Mouse (Mus musculus) spleen, adult 2 months (tissue): ENCODE results near the gene Alpk3. TPM values are rescaled to one million over a fixed set of nuclear protein-coding genes. Genes with fewer than 3 reads are reported as not detected.
A peak's percentile ranks its signal among the peaks of the same experiment; 100 is the strongest.

ENCODE experiments used
- DNase-seq, 2 experiments: peaks; one replicate each; pipeline versions ENCODE4 v3.0.0 to v3.0.0-alpha.2; 2012 to 2021; ENCODE audit warnings: low spot score in 2 of 2, low read depth in 1 of 2
- H3K27ac ChIP-seq: fragments of 200-500 bp; 2 replicates; pipeline ENCODE4 v1.5.1; 2012; ENCODE audit warnings: low read length, inconsistent platforms; ENCODE audit not compliant: insufficient read depth
- H3K27me3 ChIP-seq: fragments of 200-500 bp; 2 replicates; pipeline ENCODE4 v1.6.1; 2012; ENCODE audit warnings: mild to moderate bottlenecking, moderate library complexity, low read length, inconsistent platforms; ENCODE audit not compliant: control insufficient read depth, insufficient read depth
- H3K36me3 ChIP-seq: fragments of 200-500 bp; 2 replicates; pipeline ENCODE4 v1.6.1; 2012; ENCODE audit warnings: mild to moderate bottlenecking, low read length, inconsistent platforms; ENCODE audit not compliant: control insufficient read depth, insufficient read depth
- H3K4me1 ChIP-seq: fragments of 200-500 bp; 2 replicates; pipeline ENCODE4 v1.6.1; 2011; ENCODE audit warnings: inconsistent platforms; ENCODE audit not compliant: control insufficient read depth, insufficient read depth, insufficient read length
- H3K4me3 ChIP-seq: fragments of 200-500 bp; 2 replicates; pipeline ENCODE4 v1.5.1; 2011; ENCODE audit warnings: mild to moderate bottlenecking, inconsistent platforms; ENCODE audit not compliant: insufficient read depth, insufficient read length; ENCODE audit errors: extremely low read depth
- CTCF ChIP-seq: fragments of 200-500 bp; IDR thresholded peaks from 2 replicates; pipeline ENCODE4 v1.5.1; 2011; ENCODE audit warnings: mild to moderate bottlenecking, inconsistent platforms; ENCODE audit not compliant: insufficient read depth, insufficient read length, insufficient replicate concordance; ENCODE audit errors: extremely low read depth
- POLR2A ChIP-seq: fragments of 200-500 bp; IDR thresholded peaks from 2 replicates; pipeline ENCODE4 v1.6.1; 2011; ENCODE audit warnings: low read depth, low read length, inconsistent platforms
- WGBS: fragments of 180-500 bp; shearing (Covaris S2); methylation state at CpG from one replicate; pipeline ENCODE4 v1.1.7; 2018; 5-methylcytosine and 5-hydroxymethylcytosine counted together
- polyA plus RNA-seq: library from polyadenylated mRNA; depleted of rRNA; stranded (reverse); fragments of >200 nt; gene quantifications from 2 replicates; pipeline ENCODE4 v1.2.3, GENCODE M21; 2012

Alpk3 gene
- polyA plus RNA-seq, 1 experiment = 0.12 TPM

GRCm38 (mm10) chr7:81074546-81074945 lies 17.1 kb downstream of the Alpk3 start:
- WGBS = 23% methylated on average over 9 of the region's 9 CpGs

GRCm38 (mm10) chr7:81075299-81075698 lies 17.9 kb downstream of the Alpk3 start:
- H3K27ac ChIP-seq = peak overlapping the region; percentile 54; the same call in 1 of the 2 replicates
- WGBS = 10% methylated on average over 7 of the region's 7 CpGs
- peaks cover 9% of the 10 kb centered on the region; the same call in 1 of the 2 replicates for H3K4me1 ChIP-seq
- TF ChIP-seq CTCF (no peak), POLR2A (no peak)
- H3K27me3 ChIP-seq = no peaks in the 10 kb centered on the region
- peak in 1 of 2 experiments; percentile 20 for DNase-seq
- H3K36me3 ChIP-seq = no peaks in the 10 kb centered on the region
- no peak overlapping the region for H3K4me3 ChIP-seq

More at GRCm38 (mm10) chr7:81074546-81074945, 17.1 kb downstream of the Alpk3 start:
- H3K27me3 ChIP-seq = no peaks in the 10 kb centered on the region
- TF ChIP-seq POLR2A (no peak), CTCF (no peak)
- no peaks in the 10 kb centered on the region for H3K36me3 ChIP-seq
- DNase-seq = no peak
- H3K27ac ChIP-seq = peak overlapping the region; percentile 10; the same call in 1 of the 2 replicates
- H3K4me3 ChIP-seq = no peak overlapping the region
- peaks cover 9% of the 10 kb centered on the region; the same call in 1 of the 2 replicates for H3K4me1 ChIP-seq

- Histone ChIP-seq H3K4me1 (peaks cover 9% of the 10 kb centered on the region; the same call in 1 of the 2 replicates), H3K36me3 (no peaks in the 10 kb centered on the region), H3K4me3 (no peak overlapping the region), H3K27ac (peak overlapping the region; percentile 54; the same call in 1 of the 2 replicates), H3K27me3 (no peaks in the 10 kb centered on the region)
- TF ChIP-seq POLR2A = no peak
- no peak for TF ChIP-seq CTCF
- no peak for DNase-seq
- 76% methylated on average over 5 of the region's 5 CpGs for WGBS
Observed at GRCm38 (mm10) chr7:81075732-81076131, 18.3 kb downstream of the Alpk3 start.

- Histone ChIP-seq H3K36me3 (no peaks in the 10 kb centered on the region), H3K27me3 (no peaks in the 10 kb centered on the region), H3K27ac (no peak overlapping the region), H3K4me3 (no peak overlapping the region), H3K4me1 (peaks cover 9% of the 10 kb centered on the region; the same call in 1 of the 2 replicates)
- 86% methylated on average over 6 of the region's 6 CpGs for WGBS
- DNase-seq = no peak
- TF ChIP-seq CTCF (no peak), POLR2A (no peak)
Observed at GRCm38 (mm10) chr7:81077009-81077408, 19.6 kb downstream of the Alpk3 start.

- no peak for DNase-seq
- Histone ChIP-seq H3K4me3 (no peak overlapping the region), H3K27ac (no peak overlapping the region), H3K36me3 (no peaks in the 10 kb centered on the region), H3K27me3 (no peaks in the 10 kb centered on the region), H3K4me1 (peaks cover 9% of the 10 kb centered on the region; the same call in 1 of the 2 replicates)
- TF ChIP-seq POLR2A (no peak), CTCF (no peak)
- 88% methylated on average over 6 of the region's 6 CpGs for WGBS
Observed at GRCm38 (mm10) chr7:81078740-81079139, 21.3 kb downstream of the Alpk3 start.

GRCm38 (mm10) chr7:81093420-81093965 lies 36.1 kb downstream of the Alpk3 start:
- Histone ChIP-seq H3K27ac (no peak overlapping the region), H3K4me1 (no peaks in the 10 kb centered on the region), H3K4me3 (no peak overlapping the region), H3K27me3 (no peaks in the 10 kb centered on the region), H3K36me3 (no peaks in the 10 kb centered on the region)
- TF ChIP-seq CTCF (no peak), POLR2A (no peak)
- 55% methylated on average over 18 of the region's 18 CpGs for WGBS
- DNase-seq = no peak

GRCm38 (mm10) chr7:81094104-81094757 lies 36.8 kb downstream of the Alpk3 start:
- 84% methylated on average over 6 of the region's 6 CpGs for WGBS
- H3K27me3 ChIP-seq = no peaks in the 10 kb centered on the region
- H3K4me3 ChIP-seq = no peak overlapping the region
- no peak for DNase-seq
- TF ChIP-seq POLR2A (no peak), CTCF (no peak)
- no peaks in the 10 kb centered on the region for H3K4me1 ChIP-seq
- no peak overlapping the region for H3K27ac ChIP-seq
- H3K36me3 ChIP-seq = no peaks in the 10 kb centered on the region
